Mouse (Mus musculus): ENCODE results near the gene Samd8. TPM values are rescaled to one million over a fixed set of nuclear protein-coding genes. Genes with fewer than 3 reads are reported as not detected.

Samd8 gene
- total RNA-seq (2014; rRNA removed) (62.4 and 71.8 TPM in 2 replicates), polyA plus RNA-seq (2015; fragmentation: Nextera tagmentation; extraction: Ambion mirVana) (24.9 and 25.5 TPM in 2 replicates)

- 0 out of 2 replicates have a peak, but pooled peaks cover 5% of the 10 kb centered on the region for H3K4me1 ChIP-seq (ENCODE audit: insufficient read depth, low read length)
- H3K4me2 ChIP-seq (ENCODE audit: low read depth, low read length): peak within 1 kb of the TSS; percentile 60
- DNase-seq (ENCODE audit: low spot score): peak; percentile 95
- H3K9ac ChIP-seq (replicated peaks; ENCODE audit: low read length): peak within 1 kb of the TSS; percentile 96
- H3K36me3 ChIP-seq (ENCODE audit: insufficient read depth, low read length): no peaks in the 10 kb centered on the region
- H3K9me3 ChIP-seq (ENCODE audit: low read length): no peaks in the 10 kb centered on the region
- no peak for TF ChIP-seq CTCF (IDR thresholded peaks at IDR 0.05; ENCODE audit: low read depth)
- peak within 1 kb of the TSS; percentile 97 for H3K4me3 ChIP-seq (ENCODE audit: low read length)
- H3K27ac ChIP-seq: peak within 1 kb of the TSS; percentile 94
- 6% methylated on average over 51 of the region's 52 CpGs for WGBS
- peak; percentile 90 for ATAC-seq
- no peaks in the 10 kb centered on the region for H3K27me3 ChIP-seq (ENCODE audit: insufficient read depth, low read length)
These were observed at the start of gene Samd8 for GRCm38 (mm10) chr14:21750008-21750880. Gene Samd8, plus strand, starts transcription at chr14:21750531.

GRCm38 (mm10) chr14:21702691-21703090, 47.6 kb upstream of the Samd8 start:
- no peak overlapping the region for H3K4me3 ChIP-seq (ENCODE audit: low read length)
- no peak for ATAC-seq
- 81% methylated on average over 8 of the region's 8 CpGs for WGBS
- no peak for TF ChIP-seq CTCF (IDR thresholded peaks at IDR 0.05; ENCODE audit: low read depth)
- no peaks in the 10 kb centered on the region for H3K4me1 ChIP-seq (ENCODE audit: insufficient read depth, low read length)
- DNase-seq (ENCODE audit: low spot score): no peak
- no peaks in the 10 kb centered on the region for H3K36me3 ChIP-seq (ENCODE audit: insufficient read depth, low read length)
- no peak overlapping the region for H3K27ac ChIP-seq
- no peak overlapping the region for H3K9ac ChIP-seq (replicated peaks; ENCODE audit: low read length)
- no peaks in the 10 kb centered on the region for H3K27me3 ChIP-seq (ENCODE audit: insufficient read depth, low read length)
- H3K9me3 ChIP-seq (ENCODE audit: low read length): no peaks in the 10 kb centered on the region
- no peak overlapping the region for H3K4me2 ChIP-seq (ENCODE audit: low read depth, low read length)

GRCm38 (mm10) chr14:21703255-21703654, 47.1 kb upstream of the Samd8 start:
- no peak for ATAC-seq
- no peak for TF ChIP-seq CTCF (IDR thresholded peaks at IDR 0.05; ENCODE audit: low read depth)
- 80% methylated on average over 5 of the region's 5 CpGs for WGBS
- Histone ChIP-seq H3K4me1 (ENCODE audit: insufficient read depth, low read length) (no peaks in the 10 kb centered on the region), H3K36me3 (ENCODE audit: insufficient read depth, low read length) (no peaks in the 10 kb centered on the region), H3K27ac (no peak overlapping the region), H3K4me2 (ENCODE audit: low read depth, low read length) (no peak overlapping the region), H3K4me3 (ENCODE audit: low read length) (no peak overlapping the region), H3K27me3 (ENCODE audit: insufficient read depth, low read length) (no peaks in the 10 kb centered on the region), H3K9me3 (ENCODE audit: low read length) (no peaks in the 10 kb centered on the region), H3K9ac (replicated peaks; ENCODE audit: low read length) (no peak overlapping the region)
- no peak for DNase-seq (ENCODE audit: low spot score)

GRCm38 (mm10) chr14:21705462-21705861, 44.9 kb upstream of the Samd8 start:
- no peaks in the 10 kb centered on the region for H3K9me3 ChIP-seq (ENCODE audit: low read length)
- H3K36me3 ChIP-seq (ENCODE audit: insufficient read depth, low read length): no peaks in the 10 kb centered on the region
- H3K27ac ChIP-seq: no peak overlapping the region
- TF ChIP-seq CTCF (IDR thresholded peaks at IDR 0.05; ENCODE audit: low read depth): no peak
- no peak for ATAC-seq
- DNase-seq (ENCODE audit: low spot score): no peak
- WGBS: 87% methylated on average over 2 of the region's 2 CpGs
- no peaks in the 10 kb centered on the region for H3K4me1 ChIP-seq (ENCODE audit: insufficient read depth, low read length)
- H3K4me3 ChIP-seq (ENCODE audit: low read length): no peak overlapping the region
- H3K9ac ChIP-seq (replicated peaks; ENCODE audit: low read length): no peak overlapping the region
- H3K4me2 ChIP-seq (ENCODE audit: low read depth, low read length): no peak overlapping the region
- no peaks in the 10 kb centered on the region for H3K27me3 ChIP-seq (ENCODE audit: insufficient read depth, low read length)

GRCm38 (mm10) chr14:21706759-21707571, 43.4 kb upstream of the Samd8 start:
- Histone ChIP-seq H3K9me3 (ENCODE audit: low read length) (no peaks in the 10 kb centered on the region), H3K27ac (peak overlapping the region; percentile 64), H3K4me1 (ENCODE audit: insufficient read depth, low read length) (no peaks in the 10 kb centered on the region), H3K9ac (replicated peaks; ENCODE audit: low read length) (no peak overlapping the region), H3K27me3 (ENCODE audit: insufficient read depth, low read length) (no peaks in the 10 kb centered on the region), H3K4me2 (ENCODE audit: low read depth, low read length) (no peak overlapping the region), H3K4me3 (ENCODE audit: low read length) (no peak overlapping the region), H3K36me3 (ENCODE audit: insufficient read depth, low read length) (no peaks in the 10 kb centered on the region)
- no peak for TF ChIP-seq CTCF (IDR thresholded peaks at IDR 0.05; ENCODE audit: low read depth)
- ATAC-seq (peak; percentile 87), DNase-seq (ENCODE audit: low spot score) (peak; percentile 63)
- WGBS: 30% methylated on average over 12 of the region's 12 CpGs

GRCm38 (mm10) chr14:21709545-21709944, 40.8 kb upstream of the Samd8 start:
- Histone ChIP-seq H3K9ac (replicated peaks; ENCODE audit: low read length) (no peak overlapping the region), H3K4me3 (ENCODE audit: low read length) (no peak overlapping the region), H3K27me3 (ENCODE audit: insufficient read depth, low read length) (no peaks in the 10 kb centered on the region), H3K36me3 (ENCODE audit: insufficient read depth, low read length) (no peaks in the 10 kb centered on the region), H3K27ac (no peak overlapping the region), H3K4me1 (ENCODE audit: insufficient read depth, low read length) (no peaks in the 10 kb centered on the region), H3K9me3 (ENCODE audit: low read length) (no peaks in the 10 kb centered on the region), H3K4me2 (ENCODE audit: low read depth, low read length) (no peak overlapping the region)
- 79% methylated on average over 2 of the region's 2 CpGs for WGBS
- no peak for DNase-seq (ENCODE audit: low spot score)
- TF ChIP-seq CTCF (IDR thresholded peaks at IDR 0.05; ENCODE audit: low read depth): peak; percentile 35; the same call in 1 of the 2 replicates
- ATAC-seq: no peak
